Mouse (Mus musculus) thymus, adult 2 months (tissue): ENCODE data around the gene Arpp21.

Experiments
- CTCF ChIP-seq: fragments of 200-500 bp; IDR thresholded peaks from 2 replicates; pipeline ENCODE4 v1.5.1; 2012; ENCODE audit warnings: mild to moderate bottlenecking, control low read depth, low read length, moderate library complexity, borderline replicate concordance; ENCODE audit not compliant: control insufficient read depth, poor library complexity, insufficient read depth; ENCODE audit errors: extremely low read depth
- POLR2A ChIP-seq: fragments of 200-500 bp; IDR thresholded peaks from 2 replicates; pipeline ENCODE4 v1.6.1; 2012; ENCODE audit warnings: mild to moderate bottlenecking, low read length, control low read depth, moderate library complexity; ENCODE audit not compliant: control insufficient read depth, poor library complexity, insufficient read depth; ENCODE audit errors: extremely low read depth

DNA sequence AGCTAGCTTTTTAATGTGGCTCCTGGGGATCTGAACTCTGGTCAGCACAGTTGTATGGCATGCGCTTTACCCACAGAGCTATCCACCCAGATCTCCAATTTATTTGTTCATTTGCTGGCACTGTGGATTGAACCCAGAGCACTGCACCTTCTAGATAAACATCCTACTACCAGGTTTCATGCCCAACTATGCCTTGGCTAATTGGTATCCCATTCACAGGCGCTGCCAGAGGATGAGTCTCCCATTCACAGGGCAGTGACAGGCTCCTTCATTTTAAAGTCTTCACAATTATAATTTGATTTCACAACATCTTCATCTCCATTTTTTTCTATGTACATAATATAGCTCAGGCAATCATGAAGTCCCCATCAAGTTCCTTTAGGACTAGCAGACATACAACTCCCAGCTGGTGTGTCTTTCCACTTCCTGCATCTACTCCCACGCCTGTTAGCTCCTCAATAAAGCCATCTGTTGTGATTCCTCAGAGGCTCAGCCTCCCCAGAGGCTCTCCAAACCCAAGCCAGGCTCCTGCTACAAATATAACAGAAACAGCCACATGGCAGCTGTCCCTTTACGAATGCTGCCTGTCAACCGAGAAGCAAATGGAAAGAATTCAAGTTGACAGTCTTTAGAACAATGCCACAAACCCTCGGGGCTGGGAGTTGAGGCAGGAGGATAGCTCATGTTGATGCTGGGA is 133.4 kb downstream of the Arpp21 start:
- TF ChIP-seq CTCF = no peak
- TF ChIP-seq POLR2A = no peak
